Mouse (Mus musculus) testis, adult 2 months (tissue): ENCODE measurements around the gene 5830411N06Rik. TPM values are rescaled to one million over a fixed set of nuclear protein-coding genes. Genes with fewer than 3 reads are reported as not detected.

ENCODE experiments used
- H3K27ac ChIP-seq: fragments of 200-500 bp; 2 replicates; pipeline ENCODE4 v1.5.1; 2012; ENCODE audit warnings: low read depth, low read length; ENCODE audit not compliant: control insufficient read depth, insufficient read depth
- H3K27me3 ChIP-seq: fragments of 200-500 bp; 2 replicates; pipeline ENCODE4 v1.6.1; 2012; ENCODE audit warnings: mild to moderate bottlenecking, low read length, moderate library complexity; ENCODE audit not compliant: control insufficient read depth, insufficient read depth
- H3K36me3 ChIP-seq: fragments of 200-500 bp; 2 replicates; pipeline ENCODE4 v1.6.1; 2012; ENCODE audit warnings: mild to moderate bottlenecking, low read length; ENCODE audit not compliant: control insufficient read depth, insufficient read depth
- H3K4me1 ChIP-seq: fragments of 200-500 bp; 2 replicates; pipeline ENCODE4 v1.6.1; 2012; ENCODE audit warnings: low read length; ENCODE audit not compliant: control insufficient read depth, insufficient read depth
- H3K4me3 ChIP-seq: fragments of 200-500 bp; 2 replicates; pipeline ENCODE4 v1.5.1; 2012; ENCODE audit warnings: low read depth, mild to moderate bottlenecking, low read length, moderate library complexity, mixed read lengths; ENCODE audit not compliant: control insufficient read depth
- CTCF ChIP-seq: fragments of 200-500 bp; IDR thresholded peaks from 2 replicates; pipeline ENCODE4 v1.5.1; 2012; ENCODE audit warnings: low read depth, mild to moderate bottlenecking, inconsistent platforms, low read length, moderate library complexity; ENCODE audit not compliant: control insufficient read depth, insufficient read depth, insufficient replicate concordance
- POLR2A ChIP-seq: fragments of 200-500 bp; IDR thresholded peaks from 2 replicates; pipeline ENCODE4 v1.6.1; 2012; ENCODE audit warnings: low read depth, mild to moderate bottlenecking, inconsistent platforms, low read length, moderate library complexity; ENCODE audit not compliant: control insufficient read depth
- polyA plus RNA-seq: library from polyadenylated mRNA; depleted of rRNA; stranded (reverse); fragments of >200 nt; gene quantifications from 2 replicates; pipeline ENCODE4 v1.2.3, GENCODE M21; 2012

Gene 5830411N06Rik
- polyA plus RNA-seq, 1 experiment: 0.19 TPM

DNA sequence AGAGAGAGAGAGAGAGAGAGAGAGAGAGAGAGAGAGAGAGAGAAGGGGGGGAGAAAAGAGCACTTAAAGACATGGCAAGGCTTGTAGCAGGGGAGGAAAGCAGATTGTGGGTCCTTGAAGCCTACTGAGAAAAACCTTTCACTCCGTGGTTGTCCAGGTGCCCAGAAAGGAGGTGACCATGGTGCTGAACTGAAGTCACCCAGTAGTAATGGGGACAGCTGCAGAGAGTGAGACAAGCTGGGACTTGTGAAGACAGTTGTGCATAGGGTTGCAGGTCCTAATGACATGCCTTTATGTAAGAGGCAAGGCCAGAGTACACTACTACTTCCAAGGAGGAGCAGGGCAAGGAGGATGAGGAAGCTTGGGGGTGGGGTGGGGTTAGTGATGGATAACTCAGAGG, 27.8 kb upstream of the 5830411N06Rik start:
- Histone ChIP-seq H3K36me3 (no peaks in the 10 kb centered on the region), H3K4me1 (no peaks in the 10 kb centered on the region; the same call in 1 of the 2 replicates), H3K27me3 (no peaks in the 10 kb centered on the region), H3K4me3 (no peak overlapping the region), H3K27ac (no peak overlapping the region)
- no peak for TF ChIP-seq POLR2A
- no peak for TF ChIP-seq CTCF

DNA sequence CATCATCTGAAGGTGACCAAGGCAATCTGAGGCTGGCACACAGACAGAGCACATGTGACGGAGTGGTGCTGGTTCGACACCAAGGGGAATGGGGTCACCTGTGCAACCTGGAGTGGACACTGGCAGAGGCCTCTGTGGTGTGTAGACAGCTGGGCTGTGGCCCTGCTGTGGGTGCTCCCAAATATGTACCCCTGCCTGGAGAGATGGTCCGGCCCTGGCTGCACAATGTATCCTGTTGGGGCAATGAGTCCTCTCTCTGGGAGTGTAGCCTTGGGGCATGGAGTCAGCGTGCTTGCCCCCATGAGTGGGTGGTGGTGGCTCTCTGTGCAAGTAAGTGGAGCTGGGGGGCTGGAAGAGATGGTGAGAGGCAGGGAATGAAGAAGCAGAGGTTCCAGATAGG, 26.7 kb upstream of the 5830411N06Rik start:
- Histone ChIP-seq H3K36me3 (no peaks in the 10 kb centered on the region), H3K27ac (no peak overlapping the region), H3K4me3 (no peak overlapping the region), H3K27me3 (no peaks in the 10 kb centered on the region), H3K4me1 (peaks cover 4% of the 10 kb centered on the region; the same call in 1 of the 2 replicates)
- TF ChIP-seq POLR2A (no peak), CTCF (no peak)

DNA sequence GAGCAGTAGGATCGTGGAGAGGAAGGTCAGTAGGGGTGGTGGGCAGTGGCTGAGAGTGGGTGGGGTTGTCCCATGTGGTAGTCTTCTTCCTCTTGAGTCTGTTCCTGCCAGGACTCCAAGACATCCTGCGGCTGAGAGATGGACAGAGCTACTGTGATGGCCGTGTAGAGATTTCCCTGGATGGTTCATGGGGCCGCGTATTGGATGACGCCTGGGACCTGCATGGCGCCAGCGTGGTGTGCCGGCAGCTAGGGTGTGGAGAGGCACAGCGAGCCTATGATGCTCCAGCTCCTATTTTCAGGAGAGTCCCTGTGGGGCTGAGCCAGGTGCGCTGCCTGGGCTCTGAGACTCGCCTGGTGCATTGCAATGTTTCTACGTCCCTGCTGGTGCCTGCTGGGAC, 22.9 kb upstream of the 5830411N06Rik start:
- Histone ChIP-seq H3K36me3 (no peaks in the 10 kb centered on the region), H3K27ac (no peak overlapping the region), H3K4me3 (no peak overlapping the region), H3K27me3 (no peaks in the 10 kb centered on the region), H3K4me1 (peaks cover 4% of the 10 kb centered on the region; the same call in 1 of the 2 replicates)
- TF ChIP-seq POLR2A (no peak), CTCF (no peak)

DNA sequence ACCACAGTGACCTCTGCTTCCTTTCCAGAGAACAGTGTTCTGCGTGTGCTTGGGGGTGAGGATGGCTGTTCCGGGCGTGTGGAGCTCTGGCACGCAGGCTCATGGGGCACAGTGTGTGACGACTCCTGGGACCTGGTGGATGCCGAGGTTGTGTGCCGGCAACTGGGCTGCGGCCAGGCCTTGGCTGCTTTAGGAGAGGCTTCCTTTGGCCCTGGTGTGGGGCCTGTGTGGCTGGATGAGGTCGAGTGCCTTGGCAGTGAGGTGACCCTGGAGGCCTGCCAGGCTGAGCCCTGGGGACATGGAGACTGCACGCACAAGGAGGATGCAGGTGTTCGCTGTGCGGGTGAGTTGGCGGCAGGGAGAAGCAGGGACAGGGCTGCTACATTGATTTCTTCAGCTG, 18.6 kb upstream of the 5830411N06Rik start:
- no peak for TF ChIP-seq CTCF
- no peak for TF ChIP-seq POLR2A
- Histone ChIP-seq H3K27me3 (no peaks in the 10 kb centered on the region), H3K36me3 (no peaks in the 10 kb centered on the region), H3K4me3 (no peak overlapping the region), H3K4me1 (peaks cover 4% of the 10 kb centered on the region; the same call in 1 of the 2 replicates), H3K27ac (no peak overlapping the region)

DNA sequence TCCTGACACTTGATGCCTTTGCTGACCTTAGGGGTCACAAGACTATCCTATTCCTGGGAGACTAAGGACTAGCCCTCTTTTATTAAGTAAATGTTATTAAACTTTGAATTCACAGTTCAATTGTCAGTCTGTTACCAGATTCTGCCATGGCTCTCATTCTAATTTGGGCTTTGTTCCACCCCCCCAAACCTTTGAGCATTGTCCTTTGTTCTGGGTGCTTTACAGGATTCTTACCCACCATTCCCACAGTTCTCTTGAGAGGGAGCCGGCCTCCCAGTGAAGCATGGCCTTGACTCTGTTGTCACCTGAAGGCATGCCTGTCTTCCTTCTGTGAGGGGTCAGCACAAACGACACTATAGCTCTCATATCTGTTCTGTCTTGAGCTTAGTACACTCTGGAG, 16.1 kb upstream of the 5830411N06Rik start:
- H3K4me1 ChIP-seq: no peaks in the 10 kb centered on the region
- no peak overlapping the region for H3K4me3 ChIP-seq
- no peak for TF ChIP-seq CTCF
- no peak for TF ChIP-seq POLR2A
- H3K27me3 ChIP-seq: no peaks in the 10 kb centered on the region
- H3K36me3 ChIP-seq: no peaks in the 10 kb centered on the region
- H3K27ac ChIP-seq: no peak overlapping the region

DNA sequence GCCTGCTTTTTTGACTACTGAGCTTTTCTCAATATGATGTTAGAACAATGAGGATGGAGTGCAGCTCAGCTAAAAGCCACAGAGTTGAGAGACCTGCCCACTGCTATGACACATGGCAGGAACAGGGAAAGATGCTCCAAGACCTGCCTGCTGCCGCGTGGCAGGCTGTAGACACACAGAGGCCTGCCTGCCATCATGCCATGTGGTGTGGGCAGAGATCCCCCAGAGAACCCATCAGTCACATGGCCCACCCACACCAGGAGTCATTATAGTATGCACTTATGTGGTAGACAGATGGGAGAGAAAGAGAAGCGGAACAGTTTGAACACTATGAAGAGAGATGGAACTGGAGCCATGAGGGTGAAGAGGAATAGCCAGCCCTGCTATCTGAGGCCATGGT, 13.4 kb upstream of the 5830411N06Rik start:
- H3K4me3 ChIP-seq: no peak overlapping the region
- no peaks in the 10 kb centered on the region for H3K36me3 ChIP-seq
- no peak for TF ChIP-seq POLR2A
- TF ChIP-seq CTCF: no peak
- no peaks in the 10 kb centered on the region for H3K27me3 ChIP-seq
- H3K4me1 ChIP-seq: no peaks in the 10 kb centered on the region
- no peak overlapping the region for H3K27ac ChIP-seq

DNA sequence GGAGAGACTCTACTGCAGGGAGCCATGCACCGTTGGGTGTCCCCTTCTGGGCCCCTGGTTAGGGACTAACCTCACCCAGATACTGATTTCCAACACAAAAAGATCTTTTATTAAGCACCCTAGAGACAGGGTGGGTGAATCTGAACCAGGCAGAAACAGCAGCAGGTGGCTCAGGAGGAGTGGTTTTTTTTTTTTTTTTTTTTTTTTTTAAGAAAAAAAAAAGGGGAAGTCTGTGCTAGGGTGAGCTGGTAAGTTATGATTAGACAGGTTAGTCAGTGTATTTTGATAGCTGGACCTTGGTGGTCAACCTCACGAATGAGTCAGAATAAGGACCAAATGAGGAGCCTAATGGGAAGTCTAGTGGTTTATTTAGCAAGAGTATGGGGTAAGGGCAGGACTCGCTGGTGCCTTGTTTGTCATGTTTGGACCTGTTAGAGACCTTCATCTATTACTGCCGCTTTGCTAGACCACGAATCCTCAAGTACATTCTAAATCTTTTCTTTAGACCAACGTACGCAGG, 6.8 kb downstream of the 5830411N06Rik start:
- TF ChIP-seq POLR2A: no peak
- TF ChIP-seq CTCF: no peak
- Histone ChIP-seq H3K4me1 (no peaks in the 10 kb centered on the region), H3K27ac (no peak overlapping the region), H3K36me3 (no peaks in the 10 kb centered on the region), H3K4me3 (no peak overlapping the region), H3K27me3 (no peaks in the 10 kb centered on the region)

DNA sequence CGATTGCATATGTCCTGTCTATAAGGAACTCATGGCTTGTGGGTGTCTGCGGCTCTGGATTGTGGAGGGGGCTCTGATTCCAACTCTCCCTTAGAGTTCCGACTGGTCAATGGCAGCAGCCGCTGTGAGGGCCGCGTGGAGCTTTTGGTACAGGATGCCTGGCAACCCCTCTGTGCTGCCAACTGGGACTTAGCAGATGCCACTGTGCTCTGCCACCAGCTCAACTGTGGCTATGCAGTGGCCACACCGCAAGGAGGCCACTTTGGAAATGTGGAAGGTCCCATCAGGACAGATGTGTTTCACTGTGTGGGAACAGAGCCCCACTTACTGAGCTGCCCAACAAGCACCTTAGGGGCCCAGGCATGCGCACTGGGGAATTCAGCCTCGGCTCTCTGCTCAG, 48.7 kb downstream of the 5830411N06Rik start:
- Histone ChIP-seq H3K4me1 (peaks cover 2% of the 10 kb centered on the region; the same call in 1 of the 2 replicates), H3K4me3 (no peak overlapping the region), H3K36me3 (no peaks in the 10 kb centered on the region), H3K27me3 (no peaks in the 10 kb centered on the region), H3K27ac (no peak overlapping the region)
- no peak for TF ChIP-seq CTCF
- no peak for TF ChIP-seq POLR2A

DNA sequence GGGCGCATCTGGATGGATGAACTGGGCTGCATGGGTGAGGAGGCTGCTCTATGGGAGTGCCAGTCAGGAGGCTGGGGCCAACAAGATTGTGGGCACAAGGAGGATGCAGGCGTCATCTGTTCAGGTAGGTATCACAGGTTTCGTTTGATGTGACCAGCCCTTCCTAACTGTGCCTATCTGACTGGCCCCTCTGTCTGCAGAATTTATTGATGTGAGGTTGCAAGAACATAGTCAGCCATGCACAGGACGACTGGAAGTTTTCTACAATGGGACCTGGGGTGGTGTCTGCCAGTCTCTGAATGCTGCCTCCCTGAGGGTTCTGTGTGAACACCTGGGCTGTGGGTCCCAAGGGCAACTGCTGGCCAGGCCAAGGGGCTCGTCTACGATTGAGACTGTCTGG, 49.8 kb downstream of the 5830411N06Rik start:
- no peaks in the 10 kb centered on the region for H3K27me3 ChIP-seq
- peaks cover 2% of the 10 kb centered on the region; the same call in 1 of the 2 replicates for H3K4me1 ChIP-seq
- TF ChIP-seq CTCF (no peak), POLR2A (no peak)
- H3K36me3 ChIP-seq: no peaks in the 10 kb centered on the region
- no peak overlapping the region for H3K4me3 ChIP-seq
- no peak overlapping the region for H3K27ac ChIP-seq
